Mouse (Mus musculus) cerebellum, adult 2 months (tissue): ENCODE data around the gene Hjurp.

Source experiments
- CTCF ChIP-seq: fragments of 200-500 bp; IDR thresholded peaks from 2 replicates; pipeline ENCODE4 v1.5.1; 2011; ENCODE audit warnings: low read depth, mild to moderate bottlenecking, control low read depth, low read length, moderate library complexity, borderline replicate concordance; ENCODE audit not compliant: insufficient read depth
- POLR2A ChIP-seq: fragments of 200-500 bp; IDR thresholded peaks from 2 replicates; pipeline ENCODE4 v1.6.1; 2011; ENCODE audit warnings: low read length, control low read depth, borderline replicate concordance; ENCODE audit not compliant: insufficient read depth

DNA sequence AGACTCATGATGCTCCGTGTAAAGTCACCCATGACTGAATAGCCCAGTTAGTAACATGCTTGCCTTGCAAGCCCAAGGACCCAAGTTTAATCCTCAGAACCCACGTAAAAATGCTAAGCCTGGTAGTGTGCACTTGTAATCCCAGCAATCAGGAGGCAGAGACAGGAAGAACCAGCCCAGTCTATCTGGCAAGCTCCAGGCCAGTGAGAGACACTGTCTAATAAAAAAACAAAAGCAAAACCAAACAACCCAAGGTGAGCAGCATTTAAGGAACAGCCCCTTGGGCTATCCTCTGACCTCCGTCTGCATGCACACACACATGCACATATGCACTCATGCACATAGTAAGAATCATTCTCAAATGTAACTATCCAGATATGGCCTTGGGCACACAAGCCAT lies 47.9 kb downstream of the Hjurp start:
- TF ChIP-seq CTCF (no peak), POLR2A (no peak)
